Mouse (Mus musculus) cerebellum, adult 2 months (tissue): ENCODE measurements at regions not wholly inside any gene's neighbourhood (a gene's known extent, or its start where the extent isn't known, plus 50 kb on each side); places are given as distances from the start of the nearest gene placed in this dataset.

Experiments
- CTCF ChIP-seq: fragments of 200-500 bp; IDR thresholded peaks from 2 replicates; pipeline ENCODE4 v1.5.1; 2011; ENCODE audit warnings: low read depth, mild to moderate bottlenecking, control low read depth, low read length, moderate library complexity, borderline replicate concordance; ENCODE audit not compliant: insufficient read depth
- POLR2A ChIP-seq: fragments of 200-500 bp; IDR thresholded peaks from 2 replicates; pipeline ENCODE4 v1.6.1; 2011; ENCODE audit warnings: low read length, control low read depth, borderline replicate concordance; ENCODE audit not compliant: insufficient read depth

GRCm38 (mm10) chr11:111197422-111197821 is 131.5 kb downstream of the Kcnj2 start:
- TF ChIP-seq CTCF (no peak), POLR2A (no peak)
